Mouse (Mus musculus) heart, adult 18-20 months (tissue): ENCODE measurements around the gene Gm7257. TPM values are rescaled to one million over a fixed set of nuclear protein-coding genes. Genes with fewer than 3 reads are reported as not detected.

ENCODE experiments used
- DNase-seq, 2 experiments: peaks; one replicate each; pipeline ENCODE4 v3.0.0; 2021 to 2022; ENCODE audit warnings: mixed read lengths in 1 of 2
- long read RNA-seq, 2 experiments: library from polyadenylated mRNA; stranded (forward); transcript quantifications; one replicate each; pipeline ENCODE4 v2.0.0; 2021
- total RNA-seq, 2 experiments: library from RNA; stranded (reverse); gene quantifications; 2 replicates each; pipeline ENCODE4 v1.2.3; 2021

Gene Gm7257
- not detected for total RNA-seq
- long read RNA-seq, experiment 1, result 0 reads
- long read RNA-seq, experiment 2, result 0 reads

- no peak for DNase-seq
These were observed at the start of gene Gm7257 for GRCm38 (mm10) chr9:36431584-36431983. Gene Gm7257, plus strand, starts transcription at chr9:36431884.

GRCm38 (mm10) chr9:36402991-36403390 is 28.7 kb upstream of the Gm7257 start:
- DNase-seq, result no peak

GRCm38 (mm10) chr9:36435051-36435764 is 3.5 kb downstream of the Gm7257 start:
- DNase-seq, result peak in 1 of 2 experiments; percentile 7

DNA sequence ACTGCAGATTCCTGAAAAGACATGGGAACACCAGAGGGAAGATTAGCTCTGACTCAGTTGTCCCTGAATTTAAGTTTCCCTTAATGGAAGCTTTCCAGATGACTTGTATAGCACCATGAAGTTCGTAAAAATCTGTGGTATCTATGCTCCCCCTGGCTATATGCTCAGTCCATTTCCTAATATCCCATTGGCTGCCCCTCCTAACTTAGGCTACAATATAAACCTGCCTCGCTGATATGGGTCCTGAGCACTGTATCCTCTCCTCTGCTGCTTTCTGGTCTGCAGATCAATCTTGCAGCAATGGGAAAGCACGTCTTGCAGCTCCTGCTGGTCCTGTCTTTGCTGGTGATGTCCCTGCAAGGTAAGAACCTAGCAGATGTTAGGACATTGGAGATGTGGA is 43.7 kb downstream of the Gm7257 start, which contains the start of gene Gm9513:
Gm9513 (plus strand) TSS at position 301 of the 400 bp plus-strand sequence.
- DNase-seq, result no peak

Other genes with a start within 250 kb of the Gm7257 start
- not detected for gene Gm9513, start 43.8 kb downstream of the Gm7257 start, total RNA-seq
- not detected for gene Gm5615, start 110.1 kb downstream of the Gm7257 start, total RNA-seq
- gene Gm17689, start 150.8 kb downstream of the Gm7257 start, total RNA-seq, result not detected
- gene A630095E13Rik, start 211.5 kb downstream of the Gm7257 start, total RNA-seq, result not detected